Mouse (Mus musculus): ENCODE data around the gene Slfn5.

GRCm38 (mm10) chr11:82914711-82915352, 36.3 kb upstream of the Slfn5 start:
- TF ChIP-seq POLR2A (IDR thresholded peaks at IDR 0.05; ENCODE audit: low read depth, low read length): no peak
- TF ChIP-seq CTCF (IDR thresholded peaks at IDR 0.05; ENCODE audit: extremely low read depth, insufficient read depth, insufficient read length, insufficient replicate concordance): peak; percentile 99

All from spleen, adult 2 months (tissue).